Comparison of ENCODE assay signal across 10 mouse cellular contexts in genomic region chr6:124857840-124858530, GRCm38 (mm10). TPM values are rescaled to one million over a fixed set of nuclear protein-coding genes. Genes with fewer than 3 reads are reported as not detected.
DNase-seq lines count a peak whose midpoint lies in the region; ATAC-seq lines count a peak whose summit lies in the region.
"Had no signal": no experiment of that assay in that cellular context is flagged by ENCODE, and none has a peak within 500 bp of the region (broad histone marks: within the 10 kb centered on the region; RNA-seq: fewer than 3 reads in every experiment).

No protein-coding gene starts in this region.

- H3K36me3 ChIP-seq in neural tube, embryonic 11.5 days (ENCODE audit: control insufficient read depth, insufficient read depth, low read length) = no peaks in the 10 kb centered on the region; the same call in 1 of the 2 replicates
- peaks cover 8% of the 10 kb centered on the region; the same call in 1 of the 2 replicates for H3K36me3 ChIP-seq in intestine, embryonic 14.5 days (ENCODE audit: control insufficient read depth, insufficient read depth, low read length)
- H3K36me3 ChIP-seq in neural tube, embryonic 15.5 days = peaks cover 31% of the 10 kb centered on the region

- H3K4me2 ChIP-seq in neural tube, embryonic 11.5 days (ENCODE audit: low read depth) = peak overlapping the region; percentile 75
- H3K4me2 ChIP-seq in intestine, embryonic 14.5 days (ENCODE audit: low read length) = peak overlapping the region; percentile 54
- peak overlapping the region; percentile 63 for H3K4me2 ChIP-seq in neural tube, embryonic 15.5 days

- H3K27me3 ChIP-seq in neural tube, embryonic 11.5 days (ENCODE audit: control insufficient read depth, insufficient read depth, low read length) = no peaks in the 10 kb centered on the region
- H3K27me3 ChIP-seq in intestine, embryonic 14.5 days (replicated peaks; ENCODE audit: control insufficient read depth, insufficient read depth, low read length) = 0 out of 2 replicates have a peak, but pooled peaks cover 4% of the 10 kb centered on the region
- no peaks in the 10 kb centered on the region for H3K27me3 ChIP-seq in neural tube, embryonic 15.5 days (replicated peaks)

- peak overlapping the region; percentile 95; the same call in 1 of the 2 replicates for H3K27ac ChIP-seq in neural tube, embryonic 11.5 days (ENCODE audit: low read depth, low read length)
- H3K27ac ChIP-seq in intestine, embryonic 14.5 days (ENCODE audit: low read depth) = peak overlapping the region; percentile 91
- peak overlapping the region; percentile 95 for H3K27ac ChIP-seq in neural tube, embryonic 15.5 days (replicated peaks)

- H3K4me1 ChIP-seq in neural tube, embryonic 11.5 days (ENCODE audit: control insufficient read depth, insufficient read depth, low read length) = peaks cover 21% of the 10 kb centered on the region
- H3K4me1 ChIP-seq in intestine, embryonic 14.5 days (replicated peaks; ENCODE audit: control insufficient read depth, insufficient read depth, low read length) = peaks cover 24% of the 10 kb centered on the region
- peaks cover 72% of the 10 kb centered on the region for H3K4me1 ChIP-seq in neural tube, embryonic 15.5 days

- H3K9me3 ChIP-seq in neural tube, embryonic 11.5 days (ENCODE audit: control insufficient read depth, low read length) = no peaks in the 10 kb centered on the region
- H3K9me3 ChIP-seq in intestine, embryonic 14.5 days (ENCODE audit: control insufficient read depth, low read length) = no peaks in the 10 kb centered on the region
- no peaks in the 10 kb centered on the region for H3K9me3 ChIP-seq in neural tube, embryonic 15.5 days (replicated peaks)

- peak overlapping the region; percentile 96 for H3K9ac ChIP-seq in neural tube, embryonic 11.5 days (ENCODE audit: low read length)
- peak overlapping the region; percentile 83 for H3K9ac ChIP-seq in intestine, embryonic 14.5 days (ENCODE audit: low read length)
- peak overlapping the region; percentile 77 for H3K9ac ChIP-seq in neural tube, embryonic 15.5 days (replicated peaks)

- peak overlapping the region; percentile 78 for H3K4me3 ChIP-seq in neural tube, embryonic 11.5 days (ENCODE audit: low read depth, low read length)
- H3K4me3 ChIP-seq in intestine, embryonic 14.5 days (ENCODE audit: low read depth, low read length) = peak overlapping the region; percentile 60
- peak overlapping the region; percentile 55 for H3K4me3 ChIP-seq in neural tube, embryonic 15.5 days (replicated peaks)
- H3K4me3 ChIP-seq: myocyte had no signal

- ATAC-seq in neural tube, embryonic 11.5 days (ENCODE audit: insufficient read depth, low FRiP score, low TSS enrichment) = no peak
- ATAC-seq in intestine, embryonic 14.5 days (replicated peaks; ENCODE audit: low FRiP score, low TSS enrichment, low read depth) = no peak
- ATAC-seq in neural tube, embryonic 15.5 days (ENCODE audit: low FRiP score) = no peak

- WGBS in neural tube, embryonic 11.5 days = 23% methylated on average over 26 of the region's 26 CpGs
- 28% methylated on average over 26 of the region's 26 CpGs for WGBS in intestine, embryonic 14.5 days
- 23% methylated on average over 26 of the region's 26 CpGs for WGBS in neural tube, embryonic 15.5 days

- DNase-seq in frontal cortex, postnatal 36 days (ENCODE audit: low spot score in 2 of 2) = peak; percentile 30 to 38
- no peak for DNase-seq in frontal cortex, postnatal 25 days (ENCODE audit: low spot score in 2 of 2)
- DNase-seq in neural tube, embryonic 11.5 days (ENCODE audit: low spot score) = no peak
- no peak for DNase-seq in neural tube, embryonic 10.5 days (ENCODE audit: extremely low spot score, low spot score)
- DNase-seq in intestine, embryonic 14.5 days (ENCODE audit: low spot score) = no peak
- no peak for DNase-seq in adrenal gland, postnatal 4 days (ENCODE audit: low spot score in 2 of 2)
- no peak for DNase-seq in urinary bladder, postnatal 25 days (ENCODE audit: low spot score)

RNA-seq across cellular contexts. Expression of gene P3h3, which starts 0.4 kb away (rescaled TPM):
- polyA plus RNA-seq in neural tube, embryonic 11.5 days (2014; fragmentation: Nextera tagmentation; extraction: Ambion mirVana) = 14.6 and 16.9 TPM in 2 replicates
- 28.1 and 28.8 TPM in 2 replicates for polyA plus RNA-seq in intestine, embryonic 14.5 days (2014; fragmentation: Nextera tagmentation; extraction: Ambion mirVana)
- polyA plus RNA-seq in neural tube, embryonic 15.5 days (2015; fragmentation: Nextera tagmentation; extraction: Ambion mirVana) = 22.2 and 24.0 TPM in 2 replicates
- 10 to 100 TPM; 47.3 to 52.2 TPM for total RNA-seq in adrenal gland, postnatal 4 days (2021)

RNA-seq across cellular contexts. Expression of gene Gpr162, which starts 5.8 kb away (rescaled TPM):
- 2.3 TPM in 2 replicates for polyA plus RNA-seq in neural tube, embryonic 11.5 days (2014; fragmentation: Nextera tagmentation; extraction: Ambion mirVana)
- polyA plus RNA-seq in intestine, embryonic 14.5 days (2014; fragmentation: Nextera tagmentation; extraction: Ambion mirVana) = 0.65 and 1.2 TPM in 2 replicates
- polyA plus RNA-seq in neural tube, embryonic 15.5 days (2015; fragmentation: Nextera tagmentation; extraction: Ambion mirVana) = 28.9 and 33.8 TPM in 2 replicates
- total RNA-seq in adrenal gland, postnatal 4 days (2021) = 1 to 10 TPM; 5.1 to 5.6 TPM

RNA-seq across cellular contexts. Expression of gene Gnb3, which starts 17.9 kb away (rescaled TPM):
- 0.22 and 0.29 TPM in 2 replicates for polyA plus RNA-seq in neural tube, embryonic 11.5 days (2014; fragmentation: Nextera tagmentation; extraction: Ambion mirVana)
- polyA plus RNA-seq in intestine, embryonic 14.5 days (2014; fragmentation: Nextera tagmentation; extraction: Ambion mirVana) = 2.7 TPM in 2 replicates
- polyA plus RNA-seq in neural tube, embryonic 15.5 days (2015; fragmentation: Nextera tagmentation; extraction: Ambion mirVana) = 0.69 and 0.70 TPM in 2 replicates
- 10 to 100 TPM; 13.9 to 16.3 TPM for total RNA-seq in adrenal gland, postnatal 4 days (2021)
- total RNA-seq: common myeloid progenitor, adult 5-6 weeks had no signal

RNA-seq across cellular contexts. Expression of gene Cdca3, which starts 28.6 kb away (rescaled TPM):
- 190 and 195 TPM in 2 replicates for polyA plus RNA-seq in neural tube, embryonic 11.5 days (2014; fragmentation: Nextera tagmentation; extraction: Ambion mirVana)
- polyA plus RNA-seq in intestine, embryonic 14.5 days (2014; fragmentation: Nextera tagmentation; extraction: Ambion mirVana) = 178 and 183 TPM in 2 replicates
- polyA plus RNA-seq in neural tube, embryonic 15.5 days (2015; fragmentation: Nextera tagmentation; extraction: Ambion mirVana) = 23.7 and 52.8 TPM in 2 replicates
- 10 to 100 TPM; 50.6 to 58.6 TPM for total RNA-seq in adrenal gland, postnatal 4 days (2021)

RNA-seq across cellular contexts. Expression of gene Usp5, which starts 28.7 kb away (rescaled TPM):
- 162 and 174 TPM in 2 replicates for polyA plus RNA-seq in neural tube, embryonic 11.5 days (2014; fragmentation: Nextera tagmentation; extraction: Ambion mirVana)
- 126 and 127 TPM in 2 replicates for polyA plus RNA-seq in intestine, embryonic 14.5 days (2014; fragmentation: Nextera tagmentation; extraction: Ambion mirVana)
- 190 and 199 TPM in 2 replicates for polyA plus RNA-seq in neural tube, embryonic 15.5 days (2015; fragmentation: Nextera tagmentation; extraction: Ambion mirVana)
- 100 to 1,000 TPM; 141 to 148 TPM for total RNA-seq in adrenal gland, postnatal 4 days (2021)

Comparison
In these comparisons a context has a peak if more than half of its experiments do, and no peak if none do; other contexts are left out.
1. DNase-seq: peak in frontal cortex, postnatal 36 days (2 of 2); none in frontal cortex, postnatal 25 days (0 of 2), neural tube, embryonic 11.5 days (single experiment), neural tube, embryonic 10.5 days (single experiment), intestine, embryonic 14.5 days (single experiment), adrenal gland, postnatal 4 days (0 of 2) and urinary bladder, postnatal 25 days (single experiment).
2. Peak in every context shown above with its lines, with median percentiles within 50 percentile points of each other: H3K27ac ChIP-seq, H3K4me2 ChIP-seq, H3K4me3 ChIP-seq and H3K9ac ChIP-seq.